Mouse (Mus musculus) kidney, postnatal 36 days (tissue): ENCODE measurements around the gene Gm10721.
"Not testable (repeated sequence)": the region's sequence is repeated elsewhere in the genome, so short reads cannot be mapped to it uniquely, and the experiment has no call there.

ENCODE experiments used
- DNase-seq, 2 experiments: peaks; one replicate each; pipeline ENCODE4 v3.0.0; 2021 to 2022; ENCODE audit warnings: mixed read lengths in 2 of 2

The Gm10721 gene

GRCm38 (mm10) chr9:3012733-3013279 lies at the start of gene Gm10721:
Gm10721 (plus strand) TSS chr9:3013140.
- not testable (repeated sequence) for DNase-seq

GRCm38 (mm10) chr9:3000445-3000972 lies 12.4 kb upstream of the Gm10721 start, which contains the start of gene Gm10722:
Gm10722 (plus strand) TSS chr9:3000922.
- DNase-seq, result not testable (repeated sequence)

DNA sequence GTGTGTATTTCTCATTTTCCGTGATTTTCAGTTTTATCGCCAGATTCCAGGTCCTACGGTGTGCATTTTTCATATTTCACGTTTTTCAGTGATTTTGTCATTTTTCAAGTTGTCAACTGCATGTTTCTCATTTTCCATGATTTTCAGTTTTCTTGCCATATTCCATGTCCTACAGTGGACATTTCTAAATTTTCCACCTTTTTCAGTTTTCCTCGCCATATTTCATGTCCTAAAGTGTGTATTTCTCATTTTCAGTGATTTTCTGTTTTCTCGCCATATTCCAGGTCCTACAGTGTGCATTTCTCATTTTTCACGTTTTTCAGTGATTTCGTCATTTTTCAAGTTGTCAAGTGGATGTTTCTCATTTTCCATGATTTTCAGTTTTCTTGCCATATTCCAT lies 11.9 kb upstream of the Gm10721 start:
- peak in 1 of 2 experiments; percentile 16 for DNase-seq

DNA sequence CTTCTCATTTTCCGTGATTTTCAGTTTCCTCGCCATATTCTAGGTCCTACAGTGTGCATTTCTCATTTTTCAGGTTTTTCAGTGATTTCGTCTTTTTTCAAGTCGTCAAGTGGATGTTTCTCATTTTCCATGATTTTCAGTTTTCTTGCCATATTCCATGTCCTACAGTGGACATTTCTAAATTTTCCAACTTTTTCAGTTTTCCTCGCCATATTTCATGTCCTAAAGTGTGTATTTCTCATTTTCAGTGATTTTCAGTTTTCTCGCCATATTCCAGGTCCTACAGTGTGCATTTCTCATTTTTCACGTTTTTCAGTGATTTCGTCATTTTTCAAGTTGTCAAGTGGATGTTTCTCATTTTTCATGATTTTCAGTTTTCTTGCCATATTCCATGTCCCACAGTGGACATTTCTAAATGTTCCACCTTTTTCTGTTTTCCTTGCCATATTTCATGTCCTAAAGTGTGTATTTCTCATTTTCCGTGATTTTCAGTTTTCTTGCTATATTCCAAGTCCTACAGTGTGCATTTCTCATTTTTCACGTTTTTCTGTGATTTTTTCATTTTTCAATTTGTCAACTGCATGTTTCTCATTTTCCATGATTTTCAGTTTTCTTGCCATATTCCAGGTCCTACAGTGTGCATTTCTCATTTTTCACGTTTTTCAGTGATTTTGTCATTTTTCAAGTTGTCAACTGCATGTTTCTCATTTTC lies 10.8 kb upstream of the Gm10721 start:
- DNase-seq, result peak; percentile 98 to 99

DNA sequence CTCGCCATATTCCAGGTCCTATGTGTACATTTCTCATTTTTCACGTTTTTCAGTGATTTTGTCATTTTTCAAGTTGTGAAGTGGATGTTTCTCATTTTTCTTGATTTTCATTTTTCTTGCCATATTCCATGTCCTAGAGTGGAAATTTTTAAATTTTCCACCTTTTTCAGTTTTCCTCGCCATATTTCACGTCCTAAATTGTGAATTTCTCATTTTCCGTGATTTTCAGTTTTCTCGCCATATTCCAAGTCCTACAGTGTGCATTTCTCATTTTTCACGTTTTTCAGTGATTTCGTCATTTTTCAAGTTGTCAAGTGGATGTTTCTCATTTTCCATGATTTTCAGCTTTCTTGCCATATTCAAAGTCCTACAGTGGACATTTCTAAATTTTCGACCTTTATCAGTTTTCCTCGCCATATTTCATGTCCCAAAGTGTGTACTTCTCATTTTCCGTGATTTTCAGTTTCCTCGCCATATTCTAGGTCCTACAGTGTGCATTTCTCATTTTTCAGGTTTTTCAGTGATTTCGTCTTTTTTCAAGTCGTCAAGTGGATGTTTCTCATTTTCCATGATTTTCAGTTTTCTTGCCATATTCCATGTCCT lies 10.0 kb upstream of the Gm10721 start, which contains the start of gene Gm11168:
Gene Gm11168 (plus strand): TSS at position 553 of the 603 bp plus-strand sequence.
- DNase-seq, result peak in 1 of 2 experiments; percentile 9

DNA sequence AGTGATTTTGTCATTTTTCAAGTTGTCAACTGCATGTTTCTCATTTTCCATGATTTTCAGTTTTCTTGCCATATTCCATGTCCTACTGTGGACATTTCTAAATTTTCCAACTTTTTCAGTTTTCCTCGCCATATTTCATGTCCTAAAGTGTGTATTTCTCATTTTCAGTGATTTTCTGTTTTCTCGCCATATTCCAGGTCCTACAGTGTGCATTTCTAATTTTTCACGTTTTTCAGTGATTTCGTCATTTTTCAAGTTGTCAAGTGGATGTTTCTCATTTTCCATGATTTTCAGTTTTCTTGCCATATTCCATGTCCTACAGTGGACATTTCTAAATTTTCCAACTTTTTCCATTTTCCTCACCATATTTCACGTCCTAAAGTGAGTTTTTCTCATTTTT lies 6.8 kb upstream of the Gm10721 start:
- DNase-seq, result not testable (repeated sequence)

- DNase-seq, result peak; percentile 54 to 78
Measured at GRCm38 (mm10) chr9:3006636-3007035, 6.3 kb upstream of the Gm10721 start.

DNA sequence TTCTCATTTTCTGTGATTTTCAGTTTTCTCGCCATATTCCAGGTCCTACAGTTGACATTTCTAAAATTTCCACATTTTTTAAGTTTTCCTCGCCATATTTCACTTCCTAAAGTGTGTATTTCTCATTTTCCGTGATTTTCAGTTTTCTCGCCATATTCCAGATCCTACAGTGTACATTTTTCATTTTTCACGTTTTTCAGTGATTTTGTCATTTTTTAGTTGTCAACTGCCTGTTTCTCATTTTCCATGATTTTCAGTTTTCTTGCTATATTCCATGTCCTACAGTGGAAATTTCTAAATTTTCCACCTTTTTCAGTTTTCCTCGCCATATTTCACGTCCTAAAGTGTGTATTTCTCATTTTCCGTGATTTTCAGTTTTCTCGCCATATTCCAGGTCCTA lies 5.7 kb upstream of the Gm10721 start:
- peak in 1 of 2 experiments; percentile 4 for DNase-seq

- DNase-seq, result not testable (repeated sequence)
Measured at GRCm38 (mm10) chr9:3009331-3009730, 3.6 kb upstream of the Gm10721 start.

DNA sequence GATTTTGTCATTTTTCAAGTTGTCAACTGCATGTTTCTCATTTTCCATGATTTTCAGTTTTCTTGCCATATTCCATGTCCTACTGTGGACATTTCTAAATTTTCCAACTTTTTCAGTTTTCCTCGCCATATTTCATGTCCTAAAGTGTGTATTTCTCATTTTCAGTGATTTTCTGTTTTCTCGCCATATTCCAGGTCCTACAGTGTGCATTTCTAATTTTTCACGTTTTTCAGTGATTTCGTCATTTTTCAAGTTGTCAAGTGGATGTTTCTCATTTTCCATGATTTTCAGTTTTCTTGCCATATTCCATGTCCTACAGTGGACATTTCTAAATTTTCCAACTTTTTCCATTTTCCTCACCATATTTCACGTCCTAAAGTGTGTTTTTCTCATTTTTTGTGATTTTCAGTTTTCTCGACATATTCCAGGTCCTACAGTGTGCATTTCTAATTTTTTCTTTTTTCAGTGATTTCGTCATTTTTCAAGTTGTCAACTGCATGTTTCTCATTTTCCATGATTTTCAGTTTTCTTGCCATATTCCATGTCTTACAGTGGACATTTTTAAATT lies 802 bp upstream of the Gm10721 start:
- not testable (repeated sequence) for DNase-seq

- DNase-seq, result not testable (repeated sequence)
Measured at GRCm38 (mm10) chr9:3015354-3015753, 2.4 kb downstream of the Gm10721 start, which contains the start of gene Gm10720. Gm10720 (plus strand) TSS chr9:3015654.

DNA sequence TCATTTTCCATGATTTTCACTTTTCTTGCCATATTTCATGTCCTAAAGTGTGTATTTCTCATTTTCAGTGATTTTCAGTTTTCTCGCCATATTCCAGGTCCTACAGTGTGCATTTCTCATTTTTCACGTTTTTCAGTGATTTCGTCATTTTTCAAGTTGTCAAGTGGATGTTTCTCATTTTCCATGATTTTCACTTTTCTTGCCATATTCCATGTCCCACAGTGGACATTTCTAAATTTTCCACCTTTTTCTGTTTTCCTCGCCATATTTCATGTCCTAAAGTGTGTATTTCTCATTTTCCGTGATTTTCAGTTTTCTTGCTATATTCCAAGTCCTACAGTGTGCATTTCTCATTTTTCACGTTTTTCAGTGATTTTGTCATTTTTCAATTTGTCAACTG lies 3.0 kb downstream of the Gm10721 start:
- peak in 1 of 2 experiments; percentile 1 for DNase-seq

DNA sequence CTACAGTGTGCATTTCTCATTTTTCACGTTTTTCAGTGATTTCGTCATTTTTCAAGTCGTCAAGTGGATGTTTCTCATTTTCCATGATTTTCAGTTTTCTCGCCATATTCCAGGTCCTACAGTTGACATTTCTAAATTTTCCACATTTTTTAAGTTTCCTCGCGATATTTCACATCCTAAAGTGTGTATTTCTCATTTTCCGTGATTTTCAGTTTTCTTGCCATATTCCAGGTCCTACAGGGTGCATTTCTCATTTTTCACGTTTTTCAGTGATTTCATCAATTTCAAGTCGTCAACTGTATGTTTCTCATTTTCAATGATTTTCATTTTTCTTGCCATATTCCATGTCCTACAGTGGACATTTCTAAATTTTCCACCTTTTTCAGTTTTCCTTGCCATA lies 4.2 kb downstream of the Gm10721 start, which contains the start of gene Gm10719:
Gene Gm10719 (plus strand): TSS at position 301 of the 400 bp plus-strand sequence.
- not testable (repeated sequence) for DNase-seq

DNA sequence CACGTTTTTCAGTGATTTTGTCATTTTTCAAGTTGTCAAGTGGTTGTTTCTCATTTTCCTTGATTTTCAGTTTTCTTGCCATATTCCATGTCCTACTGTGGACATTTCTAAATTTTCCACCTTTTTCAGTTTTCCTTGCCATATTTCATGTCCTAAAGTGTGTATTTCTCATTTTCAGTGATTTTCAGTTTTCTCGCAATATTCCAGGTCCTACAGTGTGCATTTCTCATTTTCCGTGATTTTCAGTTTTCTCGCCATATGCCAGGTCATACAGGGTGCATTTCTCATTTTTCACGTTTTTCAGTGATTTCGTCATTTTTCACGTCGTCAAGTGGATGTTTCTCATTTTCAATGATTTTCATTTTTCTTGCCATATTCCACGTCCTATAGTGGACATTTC lies 6.0 kb downstream of the Gm10721 start:
- DNase-seq, result peak; percentile 20 to 99

DNA sequence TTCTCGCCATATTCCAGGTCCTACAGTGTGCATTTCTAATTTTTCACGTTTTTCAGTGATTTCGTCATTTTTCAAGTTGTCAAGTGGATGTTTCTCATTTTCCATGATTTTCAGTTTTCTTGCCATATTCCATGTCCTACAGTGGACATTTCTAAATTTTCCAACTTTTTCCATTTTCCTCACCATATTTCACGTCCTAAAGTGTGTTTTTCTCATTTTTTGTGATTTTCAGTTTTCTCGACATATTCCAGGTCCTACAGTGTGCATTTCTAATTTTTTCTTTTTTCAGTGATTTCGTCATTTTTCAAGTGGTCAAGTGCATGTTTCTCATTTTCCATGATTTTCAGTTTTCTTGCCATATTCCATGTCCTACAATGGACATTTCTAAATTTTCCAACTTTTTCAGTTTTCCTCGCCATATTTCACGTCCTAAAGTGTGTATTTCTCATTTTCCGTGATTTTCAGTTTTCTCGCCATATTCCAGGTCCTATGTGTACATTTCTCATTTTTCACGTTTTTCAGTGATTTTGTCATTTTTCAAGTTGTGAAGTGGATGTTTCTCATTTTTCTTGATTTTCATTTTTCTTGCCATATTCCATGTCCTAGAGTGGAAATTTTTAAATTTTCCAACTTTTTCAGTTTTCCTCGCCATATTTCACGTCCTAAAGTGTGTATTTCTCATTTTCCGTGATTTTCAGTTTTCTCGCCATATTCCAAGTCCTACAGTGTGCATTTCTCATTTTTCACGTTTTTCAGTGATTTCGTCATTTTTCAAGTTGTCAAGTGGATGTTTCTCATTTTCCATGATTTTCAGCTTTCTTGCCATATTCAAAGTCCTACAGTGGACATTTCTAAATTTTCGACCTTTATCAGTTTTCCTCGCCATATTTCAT lies 7.1 kb downstream of the Gm10721 start:
- DNase-seq, result peak; percentile 74 to 78

DNA sequence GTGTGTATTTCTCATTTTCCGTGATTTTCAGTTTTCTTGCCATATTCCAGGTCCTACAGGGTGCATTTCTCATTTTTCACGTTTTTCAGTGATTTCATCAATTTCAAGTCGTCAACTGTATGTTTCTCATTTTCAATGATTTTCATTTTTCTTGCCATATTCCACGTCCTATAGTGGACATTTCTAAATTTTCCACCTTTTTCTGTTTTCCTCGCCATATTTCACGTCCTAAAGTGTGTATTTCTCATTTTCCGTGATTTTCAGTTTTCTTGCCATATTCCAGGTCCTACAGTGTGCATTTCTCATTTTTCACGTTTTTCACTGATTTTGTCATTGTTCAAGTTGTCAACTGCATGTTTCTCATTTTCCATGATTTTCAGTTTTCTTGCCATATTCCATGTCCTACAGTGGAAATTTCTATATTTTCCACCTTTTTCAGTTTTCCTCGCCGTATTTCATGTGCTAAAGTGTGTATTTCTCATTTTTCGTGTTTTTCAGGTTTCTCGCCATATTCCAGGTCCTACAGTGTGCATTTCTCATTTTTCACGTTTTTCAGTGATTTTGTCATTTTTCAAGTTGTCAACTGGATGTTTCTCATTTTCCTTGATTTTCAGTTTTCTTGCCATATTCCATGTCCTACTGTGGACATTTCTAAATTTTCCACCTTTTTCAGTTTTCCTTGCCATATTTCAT lies 9.5 kb downstream of the Gm10721 start:
- peak; percentile 36 to 70 for DNase-seq

DNA sequence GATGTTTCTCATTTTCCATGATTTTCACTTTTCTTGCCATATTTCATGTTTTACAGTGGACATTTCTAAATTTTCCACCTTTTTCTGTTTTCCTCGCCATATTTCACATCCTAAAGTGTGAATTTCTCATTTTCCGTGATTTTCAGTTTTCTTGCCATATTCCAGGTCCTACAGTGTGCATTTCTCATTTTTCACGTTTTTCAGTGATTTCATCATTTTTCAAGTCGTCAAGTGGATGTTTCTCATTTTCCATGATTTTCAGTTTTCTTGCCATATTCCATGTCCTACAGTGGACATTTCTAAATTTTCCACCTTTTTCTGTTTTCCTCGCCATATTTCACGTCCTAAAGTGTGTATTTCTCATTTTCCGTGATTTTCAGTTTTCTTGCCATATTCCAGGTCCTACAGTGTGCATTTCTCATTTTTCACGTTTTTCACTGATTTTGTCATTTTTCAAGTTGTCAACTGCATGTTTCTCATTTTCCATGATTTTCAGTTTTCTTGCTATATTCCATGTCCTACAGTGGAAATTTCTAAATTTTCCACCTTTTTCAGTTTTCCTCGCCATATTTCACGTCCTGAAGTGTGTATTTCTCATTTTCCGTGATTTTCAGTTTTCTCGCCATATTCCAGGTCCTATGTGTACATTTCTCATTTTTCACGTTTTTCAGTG lies 10.5 kb downstream of the Gm10721 start, which contains the start of gene Gm10718:
Gene Gm10718 (plus strand): TSS at position 236 of the 673 bp plus-strand sequence.
- DNase-seq, result peak; percentile 14 to 16

GRCm38 (mm10) chr9:3023985-3024648 lies 11.2 kb downstream of the Gm10721 start:
- DNase-seq, result peak; percentile 35 to 42

- peak; percentile 37 to 59 for DNase-seq
Measured at GRCm38 (mm10) chr9:3024912-3025467, 12.1 kb downstream of the Gm10721 start, which contains the start of gene Gm10717. Gm10717 (plus strand) TSS chr9:3025417.
